Mouse (Mus musculus) 3134 (cell line): Measurements from ENCODE around the gene Tdpoz5.
"Not testable (repeated sequence)": the region's sequence is repeated elsewhere in the genome, so short reads cannot be mapped to it uniquely, and the experiment has no call there.

Experiments used
- DNase-seq: peaks from one replicate; pipeline ENCODE4 v3.0.0-alpha.2; 2011; ENCODE audit warnings: low spot score; ENCODE audit not compliant: insufficient read length; ENCODE audit errors: extremely low read depth

The Tdpoz5 gene

GRCm38 (mm10) chr3:93961214-93961613, at the start of gene Tdpoz5:
Gene Tdpoz5, minus strand, starts transcription at chr3:93961314.
- not testable (repeated sequence) for DNase-seq

GRCm38 (mm10) chr3:93968938-93969337, 7.8 kb upstream of the Tdpoz5 start:
- DNase-seq = not testable (repeated sequence)

- DNase-seq = not testable (repeated sequence)
Observed at GRCm38 (mm10) chr3:93943443-93943842, 17.7 kb downstream of the Tdpoz5 start, which contains the start of gene Gm9117. Gene Gm9117, minus strand, starts transcription at chr3:93943543.

- DNase-seq = not testable (repeated sequence)
Observed at GRCm38 (mm10) chr3:93938386-93938785, 22.7 kb downstream of the Tdpoz5 start.
